Mouse (Mus musculus) mature B cell (primary cell): ENCODE results near the gene Ntn3.

ENCODE experiments used
- in situ Hi-C: fragments of 300-500 bp; cut with MboI; formaldehyde crosslinking; loops from 2 replicates; pipeline ENCODE4 v1.14.3; 2019

Gene Ntn3

DNA sequence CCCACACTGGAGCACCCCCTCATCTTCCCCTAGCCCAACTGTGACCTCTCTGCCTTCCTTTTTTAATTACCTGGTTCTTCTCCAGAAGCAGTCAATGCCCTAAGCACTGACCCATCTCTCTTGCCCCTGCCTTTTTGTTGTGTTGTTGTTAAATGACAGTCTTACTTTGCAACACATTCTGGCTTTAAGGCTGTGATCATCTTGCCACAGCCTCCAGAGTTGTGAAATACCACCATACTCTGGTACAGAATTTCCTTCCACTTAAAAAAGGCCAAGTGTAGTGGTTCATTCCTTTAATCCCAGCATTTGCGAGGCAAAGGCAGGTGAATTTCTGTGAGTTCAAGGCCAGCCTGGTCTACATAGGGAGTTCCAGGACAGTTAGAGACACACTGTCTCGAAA, 18.4 kb downstream of the Ntn3 start:
- in situ Hi-C loops, result no loop called here

DNA sequence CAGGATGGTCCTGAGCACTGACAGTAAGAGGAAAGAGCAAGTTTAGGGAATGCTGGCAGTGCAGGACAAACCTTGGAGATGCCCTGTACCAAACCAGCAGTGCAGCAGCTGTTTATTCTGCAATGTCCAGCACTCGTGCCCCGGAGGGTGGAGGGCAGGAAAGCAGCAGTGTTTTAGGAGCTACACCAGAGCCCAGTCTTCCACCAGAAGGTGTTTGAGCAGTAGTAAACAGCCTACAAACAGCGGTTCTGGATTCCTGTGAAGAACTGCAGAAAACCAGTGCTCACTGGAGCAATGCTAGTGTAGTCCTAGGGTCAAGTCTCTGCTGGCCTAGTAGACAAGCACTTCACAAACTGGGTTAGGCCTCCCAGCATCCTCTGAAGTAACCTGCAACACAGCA, 35.1 kb downstream of the Ntn3 start:
- in situ Hi-C loops, result no loop called here

DNA sequence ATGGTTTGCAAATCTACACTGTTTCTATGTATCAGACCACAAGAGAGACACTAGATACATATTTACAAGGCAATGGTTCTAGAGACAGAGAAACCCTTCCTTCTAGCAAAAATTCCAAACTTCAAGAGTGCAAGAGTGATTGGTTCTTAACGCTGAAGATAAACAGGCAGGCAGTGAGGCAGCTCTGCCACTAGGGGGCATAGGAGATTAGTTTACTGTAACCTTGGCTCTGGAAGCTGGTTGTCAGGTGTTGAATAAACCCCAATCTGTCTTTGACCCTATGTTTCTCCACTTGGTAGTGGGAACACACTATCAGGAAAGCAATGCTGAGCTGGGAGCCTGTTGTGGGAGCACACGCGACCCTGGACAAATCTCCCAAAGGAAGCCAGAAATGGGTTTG, 35.9 kb downstream of the Ntn3 start:
- in situ Hi-C loops, result no loop called here

- in situ Hi-C loops, result no loop called here
These were observed 37.6 kb downstream of the Ntn3 start for GRCm38 (mm10) chr17:24171738-24172137.

DNA sequence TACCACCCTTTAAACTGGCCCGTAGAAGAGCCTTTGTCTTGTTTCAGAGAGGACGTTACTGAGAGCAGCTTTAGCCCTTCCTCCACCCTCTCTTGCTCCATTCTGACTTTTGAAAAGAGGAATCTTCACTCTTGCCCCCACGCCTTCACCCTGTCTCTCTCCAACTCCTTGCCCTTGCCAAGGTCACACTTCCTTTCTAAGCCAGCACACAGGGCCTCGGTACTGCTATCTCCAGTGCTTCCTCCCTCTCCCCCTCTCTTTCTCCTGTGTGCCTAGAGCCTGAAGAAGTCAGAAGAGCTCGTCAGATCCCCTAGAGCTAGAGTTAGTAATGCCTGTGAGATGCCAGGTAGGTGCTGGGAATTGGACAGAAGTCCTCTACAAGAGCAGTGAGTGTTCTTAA, 38.6 kb downstream of the Ntn3 start:
- in situ Hi-C loops, result no loop called here

GRCm38 (mm10) chr17:24170125-24170524, 39.2 kb downstream of the Ntn3 start:
- in situ Hi-C loops, result no loop called here

- in situ Hi-C loops, result no loop called here
These were observed 39.8 kb downstream of the Ntn3 start, which contains the start of gene Atp6v0c for GRCm38 (mm10) chr17:24169317-24170065. TSS of gene Atp6v0c (minus strand) at chr17:24169702.

GRCm38 (mm10) chr17:24168590-24169277, 40.6 kb downstream of the Ntn3 start:
- in situ Hi-C loops, result no loop called here

GRCm38 (mm10) chr17:24167891-24168505, 41.3 kb downstream of the Ntn3 start:
- in situ Hi-C loops, result no loop called here

GRCm38 (mm10) chr17:24167120-24167519, 42.2 kb downstream of the Ntn3 start:
- in situ Hi-C loops, result no loop called here

DNA sequence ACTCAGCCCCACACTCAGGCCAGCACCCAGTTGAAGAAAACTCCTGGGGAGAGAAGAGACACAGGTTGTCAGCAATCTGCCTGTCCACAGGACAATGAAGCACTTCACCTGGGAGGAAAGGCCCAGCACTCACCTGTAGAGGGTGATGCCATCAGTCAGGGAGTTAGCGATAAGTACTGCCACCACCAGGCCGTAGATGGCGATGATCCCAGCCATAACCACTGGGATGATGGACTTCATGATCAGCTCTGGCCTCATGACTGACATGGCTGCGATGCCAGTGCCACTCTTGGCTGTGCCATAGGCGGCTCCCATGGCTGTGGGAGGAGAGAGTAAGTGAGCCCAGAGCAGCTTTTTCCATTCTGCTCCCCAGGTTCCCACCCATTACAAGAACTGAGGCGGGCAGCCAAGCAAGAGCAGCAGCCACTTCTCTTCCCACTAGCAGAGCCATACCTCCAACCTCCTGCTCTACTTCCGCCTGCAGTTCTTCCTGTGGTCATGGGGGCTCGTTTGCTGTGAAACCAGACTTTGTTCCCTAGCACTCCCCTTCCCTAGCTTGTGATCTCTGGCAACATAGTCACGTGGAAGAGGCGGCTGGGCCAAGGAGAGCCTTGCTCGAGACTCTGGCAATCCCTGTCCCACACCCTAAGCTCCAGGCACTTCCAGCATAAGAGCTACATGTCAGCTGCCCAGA, 44.6 kb downstream of the Ntn3 start:
- in situ Hi-C loops, result no loop called here

DNA sequence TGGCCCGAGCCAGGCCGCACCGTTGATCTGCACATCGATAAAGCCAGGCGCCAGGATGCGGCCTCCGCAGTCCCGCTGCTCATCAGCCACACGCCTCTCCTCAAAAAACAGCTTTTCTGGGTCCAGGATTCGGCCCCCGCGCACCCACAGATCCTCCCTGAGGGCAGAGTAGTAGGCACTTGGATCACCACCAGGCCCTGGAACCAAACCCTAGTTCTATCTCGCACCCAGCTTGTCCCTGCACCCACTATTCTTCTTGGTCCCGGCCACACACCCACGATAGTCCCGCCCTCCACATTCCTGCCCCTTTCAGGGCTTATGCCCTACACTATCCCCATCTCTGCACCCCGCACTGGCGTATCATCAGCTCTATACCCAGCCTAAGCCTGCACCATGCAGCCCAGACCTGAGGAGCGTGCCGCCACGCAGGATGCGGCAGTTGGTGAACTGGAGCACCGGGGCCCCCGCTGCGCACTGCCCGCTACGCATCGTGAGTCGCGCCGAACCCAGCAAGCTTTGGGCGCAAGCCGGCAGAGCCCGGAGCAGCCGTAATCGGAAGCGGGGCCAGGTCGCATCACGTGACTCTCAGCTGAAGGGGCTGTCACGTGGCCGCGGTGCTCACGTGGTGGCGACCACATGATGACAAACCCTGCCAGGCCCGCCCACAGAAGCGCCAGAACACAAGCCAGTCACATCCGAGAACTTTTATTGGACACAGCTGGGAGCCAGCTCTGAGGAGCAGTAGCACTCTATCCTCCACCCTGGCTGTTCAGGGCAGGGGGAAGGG, 46.0 kb downstream of the Ntn3 start, which contains the start of gene Amdhd2:
Gene Amdhd2 (minus strand): TSS at position 591 of the 787 bp plus-strand sequence.
- in situ Hi-C loops, result no loop called here

GRCm38 (mm10) chr17:24162584-24163175, 46.7 kb downstream of the Ntn3 start:
- in situ Hi-C loops, result no loop called here

GRCm38 (mm10) chr17:24161466-24161865, 47.9 kb downstream of the Ntn3 start:
- in situ Hi-C loops, result no loop called here

DNA sequence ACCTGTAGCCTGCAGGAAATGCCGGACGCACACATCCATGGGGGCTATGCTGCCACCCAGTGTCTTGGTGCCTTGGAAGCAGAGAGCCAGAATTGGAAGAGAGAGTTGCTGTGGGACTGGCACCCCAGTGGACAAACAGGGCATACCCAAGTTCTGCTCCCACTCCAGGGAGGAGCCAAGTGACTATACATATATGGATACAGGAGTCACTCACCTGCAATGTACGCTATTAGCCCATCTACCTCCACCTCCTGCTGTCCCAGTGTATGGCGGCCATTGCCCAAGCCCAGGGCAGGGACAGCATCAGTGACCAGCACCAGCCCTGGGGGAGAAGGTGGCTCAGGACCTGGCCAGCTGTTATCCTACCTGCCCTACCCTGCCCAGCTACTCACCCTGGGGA, 51.8 kb downstream of the Ntn3 start:
- in situ Hi-C loops, result no loop called here

DNA sequence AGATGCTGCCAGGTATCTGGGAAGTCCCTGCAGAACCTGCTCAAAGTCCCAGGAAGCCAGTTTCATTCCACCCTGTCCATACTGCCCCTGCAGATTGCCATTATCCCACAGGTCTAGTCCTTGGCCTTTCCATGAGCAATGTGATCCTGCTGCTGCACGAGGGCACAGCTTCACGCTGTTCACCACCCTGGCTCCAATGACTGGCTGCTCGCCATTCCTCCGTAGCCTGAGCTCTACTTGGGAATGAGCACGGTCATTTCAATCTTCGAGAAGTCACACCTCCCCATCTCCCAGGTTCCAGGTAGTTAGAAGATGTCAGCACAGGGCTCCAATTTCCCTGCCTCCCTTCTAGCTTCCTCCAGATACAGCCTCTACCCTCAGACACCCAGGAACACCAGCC, 52.2 kb downstream of the Ntn3 start:
- in situ Hi-C loops, result no loop called here

DNA sequence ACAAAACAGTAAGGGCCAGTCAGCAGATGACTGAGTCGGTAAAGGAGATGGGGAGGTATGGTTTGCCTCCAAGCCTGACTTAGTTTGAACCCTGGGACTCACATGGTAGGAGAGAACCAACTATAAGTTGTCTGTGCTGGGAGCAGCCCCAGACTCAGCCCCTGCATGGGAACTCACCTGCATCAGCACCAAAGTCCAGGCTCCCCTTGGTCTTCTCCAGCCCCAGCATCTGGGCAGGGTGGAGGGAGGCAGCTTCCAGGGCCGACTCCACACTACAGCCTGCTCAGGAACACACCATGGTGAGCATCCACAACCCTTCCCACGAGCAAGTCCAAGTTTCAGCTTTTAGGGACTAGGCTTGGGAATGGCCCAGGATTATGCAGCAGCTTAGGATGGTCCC, 52.9 kb downstream of the Ntn3 start:
- in situ Hi-C loops, result no loop called here

- in situ Hi-C loops, result no loop called here
These were observed 53.6 kb downstream of the Ntn3 start for GRCm38 (mm10) chr17:24155742-24156141.

GRCm38 (mm10) chr17:24154463-24154862, 54.9 kb downstream of the Ntn3 start:
- in situ Hi-C loops, result no loop called here
